Mouse (Mus musculus): ENCODE measurements around the gene Samd15.

DNA sequence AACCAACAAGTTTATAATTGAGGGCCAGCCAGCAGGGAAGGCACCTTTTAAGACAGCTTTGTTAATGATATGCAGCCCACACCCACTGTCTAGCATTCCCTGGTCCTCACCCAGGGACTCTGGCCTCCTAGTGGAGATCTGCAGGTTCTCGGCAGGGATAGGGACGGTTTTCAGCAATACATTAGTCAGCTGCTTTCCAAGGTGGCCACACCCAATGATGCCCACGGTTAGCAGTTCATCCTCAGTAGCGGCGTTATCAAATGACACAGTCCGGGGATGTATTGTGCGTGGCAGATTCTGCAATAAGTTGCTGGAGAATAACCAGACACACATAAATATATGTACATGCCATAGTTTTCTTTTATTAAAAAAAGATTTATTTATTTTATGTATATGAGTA lies 27.3 kb downstream of the Samd15 start:
- TF ChIP-seq POLR2A (IDR thresholded peaks at IDR 0.05; ENCODE audit: borderline replicate concordance, control insufficient read depth, low read depth, low read length), result no peak
- no peak for TF ChIP-seq CTCF (IDR thresholded peaks at IDR 0.05; ENCODE audit: control insufficient read depth, insufficient read depth, low read length)
